Mouse (Mus musculus) kidney, postnatal 14 days (tissue): Measurements from ENCODE around the gene Pde4a.
A peak's percentile ranks its signal among the peaks of the same experiment; 100 is the strongest.
"Not testable (repeated sequence)": the region's sequence is repeated elsewhere in the genome, so short reads cannot be mapped to it uniquely, and the experiment has no call there.

Experiments used
- DNase-seq: peaks from one replicate; pipeline ENCODE4 v3.0.0; 2022; ENCODE audit warnings: mixed read lengths

Gene Pde4a

DNA sequence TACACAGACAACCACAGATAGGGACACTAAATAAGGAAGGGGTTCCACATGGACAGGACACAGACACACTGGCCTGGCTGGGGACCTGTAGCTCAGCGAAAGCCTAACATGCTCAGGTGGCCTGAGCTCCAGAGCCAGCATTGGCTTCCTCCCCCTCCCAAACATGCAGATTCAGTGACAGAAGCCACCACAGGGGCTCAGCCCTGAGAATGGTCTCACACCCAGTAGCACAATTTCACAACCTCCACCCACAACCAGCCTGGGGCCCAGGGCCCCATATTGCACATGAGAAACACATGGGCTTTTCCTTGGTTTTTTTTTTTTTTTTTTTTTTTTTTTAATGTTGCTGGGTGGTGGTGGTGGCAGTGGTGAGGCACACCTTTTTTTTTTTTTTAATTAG lies 80.8 kb downstream of the Pde4a start:
- no peak for DNase-seq

DNA sequence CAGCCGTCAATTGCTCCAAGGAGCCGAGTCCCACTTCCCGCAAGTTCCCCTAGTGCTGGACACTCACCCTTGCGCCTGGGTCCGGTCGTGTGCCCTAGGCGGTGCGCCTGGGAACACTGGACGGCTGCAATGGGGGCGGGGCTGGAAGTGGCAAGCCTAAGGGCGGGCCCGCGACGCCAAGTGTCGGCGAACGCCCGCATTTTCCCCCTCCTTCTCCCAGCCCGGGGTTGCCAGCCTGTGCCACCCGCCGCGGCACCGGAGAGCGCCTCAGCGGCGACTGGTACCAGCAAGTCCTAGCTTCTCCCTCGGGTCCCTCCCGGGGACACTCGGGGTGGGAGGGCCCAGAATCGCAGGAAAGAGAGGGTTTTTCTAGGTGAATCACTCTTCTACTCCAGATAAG lies 82.8 kb downstream of the Pde4a start, which contains the start of gene S1pr5:
TSS of gene S1pr5 (minus strand) at position 118 of the 400 bp plus-strand sequence.
- DNase-seq, result peak; percentile 66

DNA sequence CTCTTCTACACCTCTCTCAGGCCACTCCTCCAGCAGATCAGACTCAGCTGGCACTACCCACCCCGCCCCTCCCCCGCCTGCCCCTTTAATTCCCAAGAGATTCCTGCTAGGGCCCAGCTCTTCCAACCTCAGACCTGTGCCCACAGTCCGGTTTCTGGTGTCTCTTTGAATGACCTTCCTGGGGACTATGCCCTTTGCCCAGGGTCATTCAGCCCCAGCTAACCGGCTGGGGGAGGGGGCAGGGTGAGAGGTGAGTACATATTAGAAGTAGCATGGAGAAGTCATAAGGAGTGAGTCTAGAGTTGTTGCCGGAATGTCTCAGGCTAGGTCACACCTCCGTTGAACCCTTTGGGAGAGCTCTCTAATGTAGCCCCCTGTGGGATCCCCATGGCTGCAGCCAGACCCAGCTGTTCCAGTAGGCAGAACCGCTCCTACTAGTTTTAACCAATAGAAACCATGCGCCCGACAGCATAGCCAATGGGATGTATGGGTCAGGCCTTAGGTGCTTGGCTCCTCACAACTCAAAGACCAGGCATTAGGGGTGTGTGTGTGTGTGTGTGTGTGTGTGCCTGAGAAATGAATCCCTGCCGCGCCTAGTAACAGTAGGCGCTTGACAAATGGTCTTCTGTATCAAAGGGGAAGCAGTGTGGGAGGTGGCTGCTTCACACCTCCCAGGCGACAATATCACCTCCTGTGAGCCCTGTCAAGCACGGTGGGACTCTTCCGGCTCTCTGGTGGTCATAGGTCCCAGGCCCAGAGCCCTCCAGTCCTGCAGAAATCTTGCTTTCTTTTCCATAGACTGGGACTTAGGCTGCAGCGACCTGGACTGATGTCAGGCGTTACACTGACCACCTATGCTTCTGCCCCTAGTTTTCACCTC lies 84.4 kb downstream of the Pde4a start:
- no peak for DNase-seq

DNA sequence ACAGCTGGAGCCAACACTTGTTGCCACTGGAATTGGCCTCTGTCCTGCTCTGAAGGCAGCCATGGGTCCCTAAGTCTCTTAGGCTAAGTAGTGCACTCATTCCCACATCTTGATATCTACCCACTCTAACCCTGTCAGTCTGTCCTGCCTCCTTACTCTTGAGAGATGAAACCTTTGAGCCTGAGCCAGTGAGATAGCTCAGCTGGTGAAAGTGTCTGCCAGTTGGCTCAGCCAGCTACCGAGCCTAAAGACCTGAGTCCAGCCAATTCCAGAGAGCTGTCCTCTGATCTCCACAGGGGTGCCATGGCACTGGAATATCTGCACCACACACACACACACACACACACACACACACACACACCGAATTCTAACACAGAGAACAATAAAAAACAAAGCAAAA lies 85.0 kb downstream of the Pde4a start:
- DNase-seq, result no peak

DNA sequence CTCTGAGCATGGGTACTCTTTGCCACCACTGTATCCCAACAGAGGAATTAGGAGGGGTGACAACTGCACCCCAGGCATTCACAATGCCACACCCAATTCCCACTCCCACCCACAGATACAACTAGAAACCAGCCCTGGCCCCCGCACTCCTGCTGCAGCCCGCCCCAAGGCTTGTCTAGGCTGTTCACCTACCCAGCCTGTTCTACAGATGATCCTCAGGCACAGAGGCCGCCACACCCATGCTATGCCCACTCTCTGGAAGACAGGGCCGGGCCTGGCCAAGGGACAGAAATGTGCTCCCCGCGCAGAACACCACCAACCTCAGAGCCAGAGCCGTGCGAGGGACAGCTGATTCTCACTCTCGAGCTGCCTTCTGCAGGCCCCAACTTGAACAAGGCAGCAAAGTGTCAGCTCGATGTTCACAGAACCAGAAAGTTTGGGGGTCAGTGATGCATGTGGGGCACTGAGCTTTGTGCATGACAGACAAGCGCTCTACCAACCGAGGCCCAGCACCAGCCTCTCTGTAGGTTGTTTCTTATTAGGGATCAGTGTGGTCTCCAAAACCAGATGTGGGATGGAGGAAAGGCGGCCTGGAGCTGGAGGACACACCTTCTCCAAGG lies 85.7 kb downstream of the Pde4a start:
- DNase-seq, result no peak

DNA sequence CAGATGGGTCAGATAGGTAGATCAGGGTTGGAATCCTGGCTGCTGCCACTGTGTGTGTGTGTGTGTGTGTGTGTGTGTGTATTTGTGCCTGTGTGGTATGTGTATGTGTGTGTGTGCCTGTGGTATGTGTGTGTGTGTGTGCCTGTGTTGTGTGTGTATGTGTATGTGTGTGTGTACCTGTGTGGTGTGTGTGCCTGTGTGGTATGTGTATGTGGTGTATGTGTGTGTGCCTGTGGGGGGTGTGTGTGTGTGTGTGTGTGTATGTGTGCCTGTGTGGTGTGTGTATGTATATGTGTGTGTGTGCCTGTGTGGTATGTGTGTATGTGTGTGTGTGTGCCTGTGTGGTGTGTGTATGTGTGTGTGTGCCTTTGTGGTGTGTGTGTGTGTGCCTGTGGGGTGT lies 89.2 kb downstream of the Pde4a start:
- no peak for DNase-seq

DNA sequence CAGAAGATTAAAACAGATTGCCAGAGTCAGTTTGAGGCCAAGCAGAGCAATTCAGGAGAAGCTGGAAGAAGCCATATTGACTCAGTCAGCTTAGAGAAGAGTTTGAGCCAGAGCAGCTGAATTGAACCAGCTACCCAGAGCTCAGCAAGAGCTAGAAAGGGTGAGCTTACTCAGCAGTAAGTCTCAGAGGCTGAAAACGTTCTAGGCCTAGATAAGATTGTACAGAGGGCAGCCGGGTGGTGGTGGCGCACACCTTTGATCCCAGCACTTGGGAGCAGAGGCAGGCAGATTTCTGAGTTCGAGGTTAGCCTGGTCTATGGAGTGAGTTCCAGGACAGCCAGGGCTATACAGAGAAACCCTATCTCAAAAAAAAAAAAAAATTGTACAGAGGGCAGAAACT lies 90.8 kb downstream of the Pde4a start:
- not testable (repeated sequence) for DNase-seq

DNA sequence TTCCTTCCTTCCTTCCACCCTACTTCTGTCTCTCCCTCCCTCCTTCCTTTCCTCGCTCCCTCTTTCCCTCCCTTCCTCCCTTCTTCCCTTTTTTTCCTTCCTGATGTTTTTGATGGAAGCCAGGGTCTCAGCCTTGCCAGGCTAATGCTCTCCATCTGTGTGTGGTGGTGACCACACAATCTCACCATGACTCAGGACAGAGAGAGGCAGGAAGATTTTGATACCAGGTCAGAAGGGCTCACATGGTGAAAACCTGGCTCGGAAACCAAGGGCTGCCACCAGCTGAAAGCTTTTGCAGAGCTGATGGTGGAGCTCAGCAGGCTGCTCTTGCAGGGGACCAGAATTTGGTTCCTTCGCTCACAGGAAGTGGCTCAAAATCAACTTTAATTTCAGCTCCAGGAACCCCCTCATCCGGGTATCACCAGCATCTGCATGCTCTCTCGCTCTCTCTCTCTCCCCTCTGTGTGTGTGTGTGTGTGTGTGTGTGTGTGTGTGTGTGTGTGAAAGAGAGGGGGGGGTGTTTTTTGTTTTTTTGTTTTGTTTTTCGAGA lies 95.1 kb downstream of the Pde4a start:
- DNase-seq, result no peak

DNA sequence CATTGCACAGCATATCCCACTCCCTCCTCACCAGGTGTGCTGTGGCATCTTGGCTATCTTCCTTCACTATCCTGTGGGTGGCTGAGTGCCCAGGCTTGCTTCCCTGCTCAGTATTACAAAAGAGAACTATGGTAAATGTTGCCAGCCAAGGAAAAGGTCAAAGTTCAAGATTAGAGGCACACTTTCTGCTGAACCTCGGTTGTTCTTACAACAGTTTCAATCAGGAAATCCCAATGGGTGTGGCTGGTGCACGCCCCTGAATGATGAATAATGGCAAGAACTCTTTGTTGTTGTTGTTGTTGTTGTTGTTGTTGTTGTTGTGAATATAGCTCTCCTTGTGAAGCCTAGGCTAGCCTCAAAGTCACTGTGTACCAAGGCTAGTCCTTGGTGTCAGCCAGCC lies 96.3 kb downstream of the Pde4a start:
- no peak for DNase-seq
